Mouse (Mus musculus) heart, adult 2 months (tissue): ENCODE results near the gene Tas2r104. TPM values are rescaled to one million over a fixed set of nuclear protein-coding genes. Genes with fewer than 3 reads are reported as not detected.

ENCODE experiments used
- DNase-seq, 2 experiments: peaks; one replicate each; pipeline ENCODE4 v3.0.0; 2021
- H3K27ac ChIP-seq: fragments of 200-600 bp; 2 replicates; pipeline ENCODE4 v1.8.1; 2022
- H3K27me3 ChIP-seq: fragments of 200-500 bp; 2 replicates; pipeline ENCODE4 v1.6.1; 2012; ENCODE audit warnings: mild to moderate bottlenecking, low read length, inconsistent platforms, mixed read lengths; ENCODE audit not compliant: control insufficient read depth, insufficient read depth
- H3K36me3 ChIP-seq: fragments of 200-500 bp; 2 replicates; pipeline ENCODE4 v1.6.1; 2012; ENCODE audit warnings: low read length, inconsistent platforms; ENCODE audit not compliant: control insufficient read depth, insufficient read depth
- H3K4me1 ChIP-seq: fragments of 200-500 bp; 2 replicates; pipeline ENCODE4 v1.6.1; 2011; ENCODE audit warnings: low read length; ENCODE audit not compliant: control insufficient read depth, insufficient read depth
- H3K4me3 ChIP-seq: fragments of 200-600 bp; 2 replicates; pipeline ENCODE4 v1.8.1; 2022
- H3K79me2 ChIP-seq: fragments of 200-500 bp; replicated peaks from 2 replicates; pipeline ENCODE4 v1.6.1; 2012; ENCODE audit warnings: mild to moderate bottlenecking, inconsistent platforms, low read length, moderate library complexity, mixed read lengths; ENCODE audit not compliant: control insufficient read depth, insufficient read depth
- H3K9ac ChIP-seq: fragments of 200-500 bp; 2 replicates; pipeline ENCODE4 v1.6.1; 2012; ENCODE audit warnings: low read depth, mild to moderate bottlenecking, control low read depth, inconsistent platforms, low read length, mixed read lengths
- CTCF ChIP-seq: fragments of 200-600 bp; IDR thresholded peaks from 2 replicates; pipeline ENCODE4 v1.8.1; 2022; ENCODE audit warnings: antibody characterized with exemption, mild to moderate bottlenecking, moderate library complexity
- EP300 ChIP-seq: fragments of 200-500 bp; IDR thresholded peaks from 2 replicates; pipeline ENCODE4 v1.6.1; 2011; ENCODE audit warnings: low read depth, low read length, control low read depth; ENCODE audit not compliant: insufficient read depth
- POLR2A ChIP-seq: fragments of 200-500 bp; IDR thresholded peaks from 2 replicates; pipeline ENCODE4 v1.6.1; 2011; ENCODE audit warnings: mild to moderate bottlenecking, low read depth, low read length, control low read depth; ENCODE audit not compliant: insufficient read depth
- WGBS: fragments of 180-500 bp; shearing (Covaris S2); methylation state at CpG from one replicate; pipeline ENCODE4 v1.1.7; 2018; 5-methylcytosine and 5-hydroxymethylcytosine counted together
- intact Hi-C: fragments of 180-260 bp; cut with DNase I; formaldehyde crosslinking; loops from one replicate; pipeline ENCODE4 v1.15.1; 2025
- long read RNA-seq: library from polyadenylated mRNA; stranded (forward); transcript quantifications from one replicate; pipeline ENCODE4 v2.0.0, GENCODE M21; 2021
- polyA plus RNA-seq: library from polyadenylated mRNA; depleted of rRNA; stranded (reverse); fragments of >200 nt; gene quantifications from 2 replicates; pipeline ENCODE4 v1.2.3, GENCODE M21; 2012; rRNA removed
- total RNA-seq, 2 experiments: library from RNA; stranded (reverse); gene quantifications; 2 replicates each; pipeline ENCODE4 v1.2.3; 2021

The Tas2r104 gene
- total RNA-seq: not detected
- polyA plus RNA-seq: not detected in 2 replicates
- long read RNA-seq: 0 reads

DNA sequence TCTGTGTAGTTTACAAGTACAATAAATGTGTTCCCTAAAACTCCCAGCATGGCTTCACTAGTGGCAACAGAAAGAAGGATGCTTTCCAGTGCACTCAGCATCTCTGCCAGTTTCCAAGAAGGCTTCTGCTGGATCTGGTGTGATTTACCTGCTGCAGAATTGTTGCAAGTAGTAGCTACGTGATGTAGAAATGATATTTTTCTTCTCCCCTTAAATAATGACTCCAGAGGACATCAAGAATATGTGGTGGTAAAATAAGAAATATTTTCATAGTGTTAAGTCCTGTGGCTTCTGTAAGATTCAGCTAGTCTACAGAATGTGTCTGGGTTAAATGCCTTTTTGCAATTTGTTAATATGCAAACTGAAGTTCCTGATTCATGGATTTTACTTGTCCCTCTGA, at the start of gene Tas2r104:
Gene Tas2r104 (minus strand): TSS at position 101 of the 400 bp plus-strand sequence.
- Histone ChIP-seq H3K9ac (no peak within 1 kb of the TSS), H3K27me3 (no peaks in the 10 kb centered on the region), H3K79me2 (no peaks in the 10 kb centered on the region), H3K27ac (no peak within 1 kb of the TSS), H3K4me3 (no peak within 1 kb of the TSS), H3K4me1 (no peaks in the 10 kb centered on the region), H3K36me3 (no peaks in the 10 kb centered on the region)
- intact Hi-C loops: no loop called here
- TF ChIP-seq CTCF (no peak), EP300 (no peak), POLR2A (no peak)
- DNase-seq: no peak
- 60% methylated on average over 1 of the region's 1 CpGs for WGBS

- 39% methylated on average over 7 of the region's 7 CpGs for WGBS
- intact Hi-C loops: no loop called here
- H3K9ac ChIP-seq: no peak overlapping the region
- no peaks in the 10 kb centered on the region for H3K27me3 ChIP-seq
- H3K4me1 ChIP-seq: no peaks in the 10 kb centered on the region
- H3K27ac ChIP-seq: no peak overlapping the region
- H3K4me3 ChIP-seq: no peak overlapping the region
- H3K36me3 ChIP-seq: no peaks in the 10 kb centered on the region
- DNase-seq: no peak
- TF ChIP-seq POLR2A (no peak), CTCF (peak; percentile 13; the same call in 1 of the 2 replicates), EP300 (no peak)
- H3K79me2 ChIP-seq: no peaks in the 10 kb centered on the region
These were observed 27.3 kb upstream of the Tas2r104 start for GRCm38 (mm10) chr6:131712803-131713202.

DNA sequence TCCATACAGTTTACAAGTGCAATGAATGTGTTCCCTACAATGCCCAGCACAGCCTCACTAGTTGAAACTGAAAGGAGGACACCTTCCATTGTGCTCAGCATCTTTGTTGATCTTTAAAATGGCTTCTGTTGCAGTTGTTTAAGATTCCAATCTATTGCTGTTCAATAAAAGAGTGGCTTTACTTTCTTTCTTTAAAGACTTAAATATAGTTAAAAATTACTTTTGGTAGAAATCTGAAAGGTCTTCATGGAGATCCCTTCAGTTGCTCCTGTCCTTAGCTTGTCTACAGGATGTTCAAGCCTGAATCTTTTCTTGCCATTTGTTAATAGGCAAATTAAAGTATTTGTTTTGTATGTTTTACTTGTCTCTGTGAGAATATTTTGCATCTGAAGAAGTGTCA, 4.4 kb upstream of the Tas2r104 start, which contains the start of gene Tas2r114:
Gene Tas2r114 (minus strand): TSS at position 101 of the 400 bp plus-strand sequence.
- Histone ChIP-seq H3K27ac (no peak within 1 kb of the TSS), H3K9ac (no peak within 1 kb of the TSS), H3K4me3 (no peak within 1 kb of the TSS), H3K4me1 (no peaks in the 10 kb centered on the region), H3K79me2 (no peaks in the 10 kb centered on the region), H3K27me3 (no peaks in the 10 kb centered on the region), H3K36me3 (no peaks in the 10 kb centered on the region)
- intact Hi-C loops: no loop called here
- DNase-seq: no peak
- TF ChIP-seq EP300: no peak
- TF ChIP-seq POLR2A: no peak
- TF ChIP-seq CTCF: no peak

DNA sequence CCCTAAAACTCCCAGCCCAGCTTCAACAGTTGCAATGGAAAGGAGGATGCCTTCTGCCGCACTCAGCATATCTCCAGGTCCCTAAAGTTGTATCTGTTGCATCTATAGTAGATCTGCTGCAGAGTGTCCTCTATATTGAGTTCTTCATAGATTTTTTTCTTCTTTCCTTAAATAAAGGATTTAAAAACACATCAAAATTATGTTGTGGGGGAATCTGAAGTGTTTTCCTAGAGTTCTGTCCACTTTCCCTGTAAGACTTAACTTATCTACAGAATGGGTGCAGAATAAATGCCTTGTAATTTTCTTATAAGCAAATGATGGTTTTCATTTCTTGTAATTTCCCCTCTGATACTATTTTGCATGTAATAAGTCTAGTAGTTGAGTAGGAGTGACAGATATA, 1.9 kb upstream of the Tas2r104 start, which contains the start of gene Tas2r105:
Gene Tas2r105 (minus strand): TSS at position 101 of the 400 bp plus-strand sequence.
- Histone ChIP-seq H3K27ac (no peak within 1 kb of the TSS), H3K4me1 (no peaks in the 10 kb centered on the region), H3K79me2 (no peaks in the 10 kb centered on the region), H3K27me3 (no peaks in the 10 kb centered on the region), H3K4me3 (no peak within 1 kb of the TSS), H3K36me3 (no peaks in the 10 kb centered on the region), H3K9ac (no peak within 1 kb of the TSS)
- TF ChIP-seq CTCF: no peak
- no peak for TF ChIP-seq POLR2A
- TF ChIP-seq EP300: no peak
- intact Hi-C loops: no loop called here
- 55% methylated on average over 1 of the region's 1 CpGs for WGBS
- DNase-seq: no peak

DNA sequence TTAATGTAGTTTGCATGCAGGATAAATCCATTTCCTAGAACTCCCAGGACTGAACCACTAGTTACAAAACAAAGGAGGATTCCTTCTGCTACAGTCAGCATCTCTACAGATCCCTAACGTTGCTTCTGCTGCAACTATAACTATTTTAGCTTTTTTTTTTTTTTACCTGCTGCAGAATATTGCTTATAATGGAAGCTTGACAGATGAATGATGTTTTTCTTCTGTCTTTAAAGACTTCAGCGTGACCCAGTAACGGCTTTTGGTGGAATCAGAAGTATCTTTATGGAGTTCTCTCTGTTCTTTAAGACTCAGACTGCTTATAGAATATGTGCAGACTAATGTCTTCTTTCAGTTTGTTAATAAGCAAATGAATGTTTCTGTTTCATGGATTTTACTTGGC, 6.8 kb downstream of the Tas2r104 start, which contains the start of gene Tas2r106:
Gene Tas2r106 (minus strand): TSS at position 101 of the 400 bp plus-strand sequence.
- Histone ChIP-seq H3K9ac (no peak within 1 kb of the TSS), H3K27ac (no peak within 1 kb of the TSS), H3K36me3 (no peaks in the 10 kb centered on the region), H3K27me3 (no peaks in the 10 kb centered on the region), H3K4me3 (no peak within 1 kb of the TSS), H3K79me2 (no peaks in the 10 kb centered on the region), H3K4me1 (no peaks in the 10 kb centered on the region)
- intact Hi-C loops: no loop called here
- TF ChIP-seq EP300 (no peak), CTCF (no peak), POLR2A (no peak)
- no peak for DNase-seq
- 55% methylated on average over 3 of the region's 3 CpGs for WGBS

GRCm38 (mm10) chr6:131660049-131660448, 25.5 kb downstream of the Tas2r104 start, which contains the start of gene Tas2r107:
Tas2r107 (minus strand) TSS chr6:131660149.
- DNase-seq: no peak
- intact Hi-C loops: no loop called here
- Histone ChIP-seq H3K36me3 (no peaks in the 10 kb centered on the region), H3K4me1 (no peaks in the 10 kb centered on the region), H3K79me2 (no peaks in the 10 kb centered on the region), H3K27ac (no peak within 1 kb of the TSS), H3K4me3 (no peak within 1 kb of the TSS), H3K27me3 (no peaks in the 10 kb centered on the region), H3K9ac (no peak within 1 kb of the TSS)
- TF ChIP-seq CTCF (no peak), EP300 (no peak), POLR2A (no peak)

Other genes starting within 250 kb of the Tas2r104 start
- not detected for gene 5430401F13Rik, start 199.3 kb downstream of the Tas2r104 start, total RNA-seq
- not detected in 2 replicates for gene 5430401F13Rik, start 199.3 kb downstream of the Tas2r104 start, polyA plus RNA-seq
- not detected for gene Gm6619, start 199.3 kb downstream of the Tas2r104 start, total RNA-seq
- not detected in 2 replicates for gene Gm6619, start 199.3 kb downstream of the Tas2r104 start, polyA plus RNA-seq
- gene Tas2r130, start 54.8 kb downstream of the Tas2r104 start, total RNA-seq: not detected
- not detected in 2 replicates for gene Tas2r130, start 54.8 kb downstream of the Tas2r104 start, polyA plus RNA-seq
- gene Tas2r107, start 25.6 kb downstream of the Tas2r104 start, total RNA-seq: not detected
- not detected in 2 replicates for gene Tas2r107, start 25.6 kb downstream of the Tas2r104 start, polyA plus RNA-seq
- gene Tas2r106, start 6.9 kb downstream of the Tas2r104 start, total RNA-seq: not detected
- gene Tas2r106, start 6.9 kb downstream of the Tas2r104 start, polyA plus RNA-seq: not detected in 2 replicates
- gene Tas2r105, start 1.8 kb upstream of the Tas2r104 start, total RNA-seq: not detected
- not detected in 2 replicates for gene Tas2r105, start 1.8 kb upstream of the Tas2r104 start, polyA plus RNA-seq
- not detected for gene Tas2r114, start 4.3 kb upstream of the Tas2r104 start, total RNA-seq
- gene Tas2r114, start 4.3 kb upstream of the Tas2r104 start, polyA plus RNA-seq: not detected in 2 replicates